Mouse (Mus musculus) spleen, postnatal 36 days (tissue): ENCODE results near the gene Rrbp1.

Experiments
- DNase-seq, 2 experiments: peaks; one replicate each; pipeline ENCODE4 v3.0.0; 2022; ENCODE audit warnings: low spot score in 2 of 2, mixed read lengths in 1 of 2

Gene Rrbp1

DNA sequence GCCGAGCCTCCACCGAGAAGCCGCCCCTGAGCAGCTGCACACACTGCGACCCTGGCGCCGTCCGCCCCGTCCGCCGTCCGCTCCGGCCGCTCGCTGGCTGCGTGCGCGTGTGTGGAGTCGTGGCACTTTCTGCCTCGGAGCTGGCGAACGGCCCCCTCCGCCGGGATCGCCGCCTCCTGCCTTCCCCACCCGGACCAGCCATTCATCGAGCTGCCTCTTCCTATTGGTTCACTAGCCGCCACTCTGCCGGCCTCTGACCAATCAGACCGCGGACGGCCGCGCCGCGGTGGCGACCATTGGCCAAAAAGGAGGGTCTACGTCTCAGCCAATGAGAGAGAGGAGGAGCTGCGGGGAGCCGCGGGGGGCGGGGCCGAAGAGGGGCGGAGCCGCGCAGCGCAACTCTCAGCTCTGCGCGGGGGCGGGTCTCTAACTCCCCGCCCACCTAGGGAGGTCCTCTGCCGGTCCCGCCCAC is at the start of gene Rrbp1:
Gene Rrbp1 (minus strand): TSS at position 184 of the 472 bp plus-strand sequence.
- DNase-seq: peak; percentile 98

DNA sequence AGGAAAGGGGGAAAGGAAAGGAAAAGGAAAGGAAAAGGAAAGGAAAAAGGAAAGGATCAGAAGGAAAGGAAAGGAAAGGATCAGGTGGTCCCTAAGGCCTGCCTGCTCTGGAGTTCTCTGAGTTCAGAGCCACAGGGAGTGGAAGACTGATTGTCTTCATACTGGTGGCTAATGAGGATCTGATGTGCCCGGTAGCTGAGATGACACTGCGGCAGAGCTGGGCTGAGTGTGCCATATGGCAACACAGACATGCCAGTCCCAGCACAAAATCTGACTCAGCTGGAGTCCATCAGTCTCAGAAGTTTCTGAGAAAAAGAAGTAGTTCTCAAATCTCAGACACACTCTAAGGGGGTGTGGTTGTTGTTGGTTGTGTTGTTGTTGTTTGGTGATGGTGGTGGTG is 46.7 kb upstream of the Rrbp1 start:
- DNase-seq: no peak

DNA sequence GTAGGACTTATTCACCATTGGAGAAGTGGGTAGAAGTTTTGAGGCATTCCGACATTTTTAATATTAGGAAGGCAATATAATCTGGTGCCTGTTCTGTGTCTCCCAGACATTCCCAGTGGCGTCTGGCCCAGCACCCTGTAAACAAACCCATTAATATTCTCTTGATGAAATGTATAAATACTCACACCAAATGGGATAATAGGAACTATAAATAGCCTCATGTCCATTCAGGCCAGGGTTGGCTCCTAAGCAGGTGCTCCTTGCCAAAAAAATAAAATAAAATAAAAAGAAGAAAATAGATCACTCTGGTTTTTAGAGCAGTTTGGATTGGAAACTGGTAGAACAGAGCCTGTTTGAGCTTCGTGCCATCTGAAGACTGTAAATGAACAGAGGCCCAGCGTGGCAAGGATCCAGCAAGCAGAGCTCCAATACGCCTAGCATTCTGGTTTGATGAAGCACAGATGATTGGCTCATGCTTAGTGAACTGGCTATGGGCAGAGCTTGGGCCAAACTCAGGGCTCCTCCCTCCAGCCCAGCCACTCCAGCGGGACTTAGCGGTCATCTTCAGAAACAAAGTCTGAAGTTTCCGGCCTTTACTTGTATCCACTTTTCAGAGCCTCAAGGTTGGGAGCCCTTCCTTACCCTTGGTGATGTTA is 41.5 kb upstream of the Rrbp1 start:
- no peak for DNase-seq

DNA sequence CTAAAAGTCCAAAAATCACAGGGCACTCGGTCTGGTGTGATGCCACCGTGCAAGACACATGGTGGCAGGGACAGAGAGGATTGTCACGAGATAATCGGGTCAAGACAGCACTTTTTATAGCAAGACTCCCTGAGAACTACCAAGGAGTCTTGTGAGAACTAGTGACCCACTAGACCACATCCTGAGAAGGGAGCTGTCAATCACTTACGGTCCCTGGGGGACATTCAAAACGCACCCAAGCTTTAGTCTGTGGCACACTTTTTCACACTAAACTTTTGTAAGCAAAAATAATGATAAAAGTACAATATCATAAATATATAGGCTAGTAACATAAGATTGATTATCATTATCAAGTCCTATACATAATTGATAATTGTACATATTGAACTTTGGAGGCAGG is 39.8 kb upstream of the Rrbp1 start:
- peak in 1 of 2 experiments; percentile 20 for DNase-seq

DNA sequence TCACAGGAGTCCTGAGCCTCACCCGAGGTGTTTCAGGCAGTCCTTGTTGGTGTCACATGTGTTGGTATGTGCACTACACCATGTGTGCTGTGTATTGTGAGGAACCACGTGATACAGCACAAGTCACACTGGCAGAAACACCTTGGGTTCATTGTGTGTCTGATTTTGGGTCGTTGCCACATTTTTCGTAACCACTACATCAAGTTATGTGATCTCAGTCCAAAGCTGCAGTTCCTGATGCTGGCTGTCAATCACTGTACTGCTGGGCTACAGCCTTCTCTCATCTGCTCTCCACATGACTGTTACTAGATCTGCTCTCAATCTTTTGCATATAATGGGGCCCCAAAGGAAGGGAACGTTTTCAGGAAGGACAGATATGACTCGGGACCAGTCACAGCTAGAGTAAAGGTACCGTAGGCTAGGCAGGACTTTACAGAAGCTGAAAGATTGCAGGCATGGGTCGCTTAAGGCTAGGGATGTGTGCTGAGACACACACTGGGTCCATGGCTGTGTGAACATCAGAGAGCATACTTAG is 39.1 kb upstream of the Rrbp1 start:
- no peak for DNase-seq

DNA sequence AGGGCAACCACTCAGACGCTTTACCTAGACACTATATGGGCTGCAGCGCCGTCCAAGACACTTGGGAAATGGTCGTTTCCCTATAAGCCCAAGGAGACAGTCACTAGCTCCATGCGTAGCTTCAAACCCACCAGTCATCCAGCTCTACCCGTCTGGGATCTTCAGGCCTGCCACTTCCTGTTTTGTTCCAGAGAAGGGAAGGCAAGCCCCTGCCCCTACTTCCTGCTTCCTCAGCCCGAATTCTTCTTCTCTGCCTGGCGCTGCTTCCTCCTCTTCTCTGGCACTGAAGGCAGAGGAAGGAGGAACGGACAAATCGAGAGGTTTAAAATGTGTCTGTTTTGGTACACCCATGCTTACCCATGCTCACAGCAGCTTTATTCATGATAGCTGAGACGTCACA is 35.9 kb upstream of the Rrbp1 start:
- no peak for DNase-seq

DNA sequence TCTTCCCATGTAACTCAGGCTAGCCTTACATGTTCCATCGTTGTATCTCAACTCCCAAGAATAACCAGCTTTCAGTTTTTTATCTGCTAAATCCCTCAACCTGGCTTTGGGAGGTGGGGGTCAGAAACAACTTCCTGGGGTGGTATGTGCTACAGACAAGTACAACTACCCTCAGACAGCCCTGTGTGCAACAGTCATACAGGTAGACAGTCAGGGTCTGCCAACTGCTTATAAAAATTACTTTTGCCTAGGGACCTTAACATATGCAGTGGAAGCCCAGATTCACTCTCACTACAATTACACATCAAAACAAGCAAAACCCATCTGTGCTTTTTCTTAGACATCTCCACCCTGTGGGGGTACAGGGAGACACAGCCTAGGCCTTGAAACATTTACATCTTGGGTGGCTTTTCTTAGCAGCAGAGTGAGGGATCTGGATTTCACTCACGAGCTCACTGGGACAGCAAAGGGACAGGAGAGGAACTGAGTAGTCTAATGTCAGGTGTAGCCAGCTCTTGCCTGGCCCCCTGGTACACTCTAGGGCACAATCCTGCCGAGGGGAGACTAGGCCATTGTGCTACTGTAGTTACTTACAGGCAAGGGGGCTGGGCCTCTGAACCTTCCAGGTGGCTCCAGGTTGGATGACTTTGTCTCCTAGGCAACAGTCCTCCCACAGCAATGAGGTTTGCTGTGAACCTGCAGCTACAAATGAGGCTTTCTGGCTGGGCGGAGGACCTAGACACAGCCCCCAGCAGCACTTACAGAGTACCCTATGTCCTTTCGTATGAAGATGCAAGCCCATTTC is 34.9 kb upstream of the Rrbp1 start:
- no peak for DNase-seq

DNA sequence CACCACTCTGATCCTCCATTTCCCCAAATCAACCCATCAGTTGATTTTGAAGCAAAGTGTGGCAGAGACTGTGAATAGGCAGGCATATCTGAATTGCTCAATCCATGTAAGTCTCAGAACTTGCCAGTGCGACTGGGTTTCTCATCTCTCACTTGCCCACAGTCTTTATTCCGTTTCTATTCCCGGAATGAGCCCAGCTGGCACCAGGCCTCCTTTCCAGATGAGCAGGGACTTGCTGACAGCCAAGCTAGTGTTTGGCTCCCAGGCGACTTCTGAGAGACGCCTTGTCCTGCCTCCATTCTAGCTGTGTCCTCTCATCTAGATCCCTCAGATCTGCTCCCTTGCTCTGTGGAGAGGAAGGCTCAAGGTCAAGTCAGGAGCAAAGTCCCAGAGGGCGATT is 33.7 kb upstream of the Rrbp1 start:
- DNase-seq: no peak

DNA sequence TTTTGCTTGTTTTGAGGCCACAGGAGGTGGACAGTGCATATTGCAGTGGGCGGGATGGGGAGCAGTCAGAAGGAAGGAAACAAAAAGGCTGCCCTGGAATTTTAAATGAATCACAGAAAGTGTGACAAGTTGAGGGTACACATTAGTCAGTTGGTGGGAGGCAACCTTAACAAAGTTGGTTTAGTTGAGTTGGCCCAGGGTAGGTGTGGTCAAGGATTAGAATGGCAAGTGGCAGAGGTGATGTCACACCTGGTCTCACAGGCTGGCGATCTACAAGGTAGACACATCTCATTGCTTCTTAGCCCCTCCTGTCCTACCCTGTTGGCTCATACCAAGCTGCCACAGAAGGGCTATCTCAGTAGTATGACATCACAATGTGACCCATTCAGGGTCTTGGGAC is 21.6 kb upstream of the Rrbp1 start, which contains the start of gene Banf2:
Gene Banf2 (plus strand): TSS at position 396 of the 400 bp plus-strand sequence.
- DNase-seq: no peak

DNA sequence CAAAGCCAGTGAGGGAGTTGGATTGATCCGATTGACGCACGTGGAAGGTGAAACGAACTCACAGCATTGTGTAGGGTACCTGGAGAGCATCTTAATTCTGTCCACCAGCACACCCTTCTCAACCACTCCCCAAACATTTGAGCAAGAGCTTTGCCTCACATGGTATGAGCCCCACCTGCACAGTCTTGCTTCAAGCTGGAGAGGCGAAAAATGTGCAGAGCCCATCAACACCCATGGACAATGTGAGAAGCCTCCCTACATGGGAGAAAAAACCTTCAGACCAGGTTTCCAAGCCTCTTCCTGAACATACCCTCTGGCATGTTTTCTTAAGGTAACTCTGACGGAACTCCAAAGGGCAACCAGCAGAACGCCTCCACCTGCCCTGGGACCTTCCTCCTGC is 19.7 kb upstream of the Rrbp1 start:
- DNase-seq: no peak

DNA sequence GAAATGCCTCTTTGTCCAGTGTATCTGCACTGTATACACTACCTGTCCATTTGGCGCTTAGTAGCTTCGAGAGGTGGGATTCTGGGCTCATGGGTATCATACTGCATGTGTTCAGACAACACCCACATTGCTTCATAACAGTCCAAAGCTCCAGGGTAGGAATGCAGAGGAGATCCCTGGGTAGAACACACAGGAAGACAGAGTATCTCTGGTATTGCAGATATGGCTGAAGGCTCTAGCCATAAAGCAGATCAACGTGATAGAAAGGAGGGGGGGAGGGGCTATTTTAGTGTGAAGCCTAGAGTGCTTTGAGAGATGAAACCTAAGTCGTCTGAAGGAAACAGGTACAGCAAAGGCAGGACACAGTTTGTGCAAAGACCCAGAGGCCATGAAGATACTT is 15.4 kb upstream of the Rrbp1 start:
- no peak for DNase-seq

DNA sequence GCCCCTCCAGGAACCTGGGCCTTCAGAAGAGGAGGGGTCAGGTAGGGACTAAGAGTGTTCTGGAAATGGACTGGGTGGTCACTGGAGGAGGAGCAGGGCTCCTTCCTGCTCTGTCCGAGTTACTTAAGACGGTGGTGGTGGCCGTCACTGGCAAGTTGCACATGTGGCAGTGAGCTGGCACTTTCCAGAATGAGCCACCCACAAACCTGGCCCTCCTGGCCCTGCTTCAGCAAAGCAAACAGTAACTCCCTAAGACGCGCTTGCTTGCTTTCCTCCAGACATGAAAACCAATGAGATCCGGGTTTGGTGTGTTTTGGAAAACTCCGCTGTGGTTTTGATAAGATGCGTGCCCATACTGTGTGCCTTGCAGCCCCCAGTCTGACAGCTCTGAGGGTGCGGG is 14.3 kb upstream of the Rrbp1 start:
- DNase-seq: no peak

DNA sequence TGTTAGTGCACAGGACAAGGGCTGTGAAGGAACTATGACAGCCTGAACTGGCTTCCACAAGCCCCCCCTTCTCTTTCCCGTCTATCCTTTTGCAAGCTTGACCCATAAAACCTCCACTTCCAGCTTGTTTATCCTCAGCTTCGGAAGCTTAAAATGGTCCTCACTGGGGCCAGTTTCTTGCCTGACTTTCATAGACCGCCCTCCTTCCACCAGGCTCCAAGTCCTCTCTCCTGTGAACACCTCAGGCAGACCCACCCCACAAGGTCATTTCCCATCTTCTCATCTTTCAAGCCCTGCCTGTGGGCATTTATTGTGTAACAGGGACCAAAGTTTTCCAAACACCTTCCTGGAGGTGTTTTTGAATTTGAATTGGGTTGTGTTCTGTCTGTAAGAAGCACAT is 11.4 kb upstream of the Rrbp1 start:
- DNase-seq: no peak

DNA sequence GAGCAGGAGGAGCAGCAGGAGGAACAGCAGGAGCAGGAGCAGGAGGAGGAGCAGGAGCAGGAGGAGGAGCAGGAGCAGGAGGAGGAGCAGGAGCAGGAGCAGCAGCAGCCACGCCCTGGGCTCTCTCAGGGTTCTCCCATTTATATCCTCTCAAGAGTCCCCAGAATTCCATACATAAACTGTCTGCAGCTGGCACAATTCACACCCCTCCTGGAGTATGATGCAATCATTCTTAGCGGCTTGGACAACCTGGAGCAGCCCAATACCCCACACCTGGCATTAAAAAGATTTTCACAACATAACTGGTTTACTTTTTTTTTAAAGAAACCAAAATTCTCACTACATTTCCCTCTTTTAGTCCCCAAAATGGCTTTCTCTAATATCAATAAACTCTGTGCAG is 8.9 kb upstream of the Rrbp1 start:
- no peak for DNase-seq

DNA sequence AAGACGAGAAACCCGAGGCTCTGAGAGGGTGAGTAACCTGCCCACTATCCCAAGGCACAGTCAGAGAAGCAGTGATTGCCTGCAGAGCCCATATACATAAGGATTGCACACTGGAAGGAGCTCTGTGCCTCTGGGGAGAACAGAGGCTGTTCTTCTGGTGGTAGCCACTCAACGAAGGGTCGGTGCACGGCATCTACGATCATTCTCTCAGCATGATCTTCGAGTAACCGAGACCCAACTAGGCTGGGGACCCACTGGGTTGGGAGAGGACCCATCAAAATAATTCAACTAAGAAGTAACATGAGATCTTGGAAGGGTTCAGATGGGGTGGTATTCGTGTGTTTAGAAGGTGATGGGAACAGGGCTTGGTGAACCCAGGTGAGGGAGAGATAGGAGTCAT is 4.8 kb upstream of the Rrbp1 start:
- no peak for DNase-seq

DNA sequence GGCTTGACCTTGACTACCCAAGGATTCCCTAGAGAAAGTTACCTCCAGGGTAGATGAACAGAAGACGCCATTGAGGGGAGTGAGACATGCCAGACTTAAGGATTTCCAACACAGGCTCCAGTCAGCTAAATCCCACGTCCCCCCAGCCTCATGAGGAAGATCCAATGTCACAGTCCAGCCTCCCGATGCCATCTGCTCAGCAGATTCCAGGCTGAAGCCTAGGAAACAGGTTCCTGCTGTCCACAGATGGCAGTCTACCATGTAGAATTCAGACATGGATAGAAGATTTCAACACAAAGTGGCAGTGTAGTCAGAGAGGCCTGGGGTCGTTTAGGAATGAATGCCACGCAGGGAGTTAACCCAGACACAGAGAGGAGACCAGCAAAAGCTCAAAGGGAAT is 3.4 kb upstream of the Rrbp1 start:
- no peak for DNase-seq

DNA sequence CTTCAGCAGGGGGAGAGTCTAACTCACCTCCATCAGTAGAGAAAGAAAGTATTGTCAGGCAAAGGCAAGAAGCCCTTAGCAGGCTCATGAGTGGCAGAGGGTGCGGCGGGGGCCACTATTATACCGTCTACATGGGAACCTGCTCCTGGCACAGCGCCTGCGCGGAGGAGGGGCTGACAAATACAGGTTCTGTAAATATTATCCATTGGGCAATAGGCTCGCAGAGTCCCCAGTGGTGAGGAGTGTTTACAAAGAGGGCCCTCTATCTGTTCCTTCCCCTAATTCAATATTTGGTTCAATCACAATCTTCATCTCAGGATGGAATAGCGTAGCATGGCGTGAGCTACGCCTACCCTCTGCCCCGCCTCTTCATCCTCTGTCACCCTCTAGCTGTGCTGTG is 3.0 kb upstream of the Rrbp1 start:
- no peak for DNase-seq

DNA sequence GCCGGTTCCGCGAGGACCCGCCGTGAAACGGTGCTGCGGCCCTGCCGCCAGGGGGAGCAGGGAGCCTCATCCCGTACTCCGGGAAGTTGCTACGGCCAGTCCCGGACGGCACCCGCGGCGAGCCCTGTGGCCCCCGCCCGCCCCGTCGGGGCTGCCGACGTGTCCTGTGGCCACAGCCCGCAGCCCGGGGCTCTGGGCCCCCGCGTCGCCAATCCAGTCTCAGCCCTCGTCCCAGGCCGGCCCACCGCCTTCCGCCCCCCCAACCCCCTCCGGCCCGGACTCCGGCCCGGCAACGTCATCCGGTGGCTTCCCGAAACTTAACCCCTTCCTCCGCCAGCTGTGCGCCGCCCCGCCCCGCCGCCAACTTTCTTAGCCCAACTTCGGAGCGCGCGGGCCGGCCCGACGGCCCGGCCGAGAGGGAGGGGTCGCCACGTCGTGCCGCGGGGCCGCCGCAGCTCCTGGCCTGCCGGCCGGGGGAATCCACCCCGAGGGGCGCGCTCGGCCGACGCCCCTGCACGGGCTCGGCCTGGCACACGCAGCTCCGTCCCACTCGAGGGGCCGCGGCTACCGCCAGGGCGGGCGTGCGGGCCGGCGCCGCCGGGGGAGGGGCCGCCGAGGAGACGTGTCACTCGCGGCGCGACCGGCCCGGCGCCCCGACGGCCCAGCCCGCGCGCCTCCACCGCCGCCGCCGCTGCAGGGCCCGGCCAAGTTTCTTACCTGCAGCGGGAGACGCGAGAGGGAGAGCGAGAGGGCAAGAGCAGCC is 600 bp downstream of the Rrbp1 start:
- DNase-seq: peak; percentile 80 to 83

DNA sequence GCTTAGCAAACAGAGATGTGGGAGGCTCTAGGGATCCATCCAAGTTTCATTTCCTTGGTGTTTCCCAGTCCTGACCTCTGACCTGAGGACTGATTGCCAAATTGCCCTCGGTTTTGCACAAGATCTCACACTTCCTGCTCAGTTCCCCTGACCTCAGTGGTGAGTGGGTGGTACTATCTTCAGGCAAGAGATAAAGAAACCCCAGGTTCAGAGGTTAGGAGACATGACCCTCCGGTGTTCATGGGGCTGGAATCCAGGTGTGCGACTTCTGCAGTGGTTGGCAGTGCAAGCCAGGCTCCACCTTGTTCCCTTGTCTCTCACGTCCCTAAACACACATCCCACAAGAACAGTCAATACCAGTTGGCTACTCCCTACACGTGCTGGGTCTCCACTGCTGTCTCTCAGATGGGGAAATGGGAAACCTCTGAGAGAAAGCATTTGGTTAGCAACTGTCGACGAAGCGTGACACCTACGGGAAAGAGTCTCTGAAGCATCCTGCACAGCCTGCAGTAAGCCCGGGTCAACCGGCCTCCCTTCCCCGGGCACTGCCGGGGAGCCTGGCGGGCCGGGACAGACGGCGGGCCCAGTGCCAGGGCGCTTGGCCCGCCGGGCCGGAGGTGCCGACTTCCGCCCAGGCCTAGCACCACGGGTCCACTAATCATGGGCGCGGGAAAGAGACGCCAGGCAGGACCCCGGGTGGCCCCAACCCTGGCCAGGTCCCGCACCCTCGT is 1.3 kb downstream of the Rrbp1 start:
- DNase-seq: peak; percentile 46 to 61

DNA sequence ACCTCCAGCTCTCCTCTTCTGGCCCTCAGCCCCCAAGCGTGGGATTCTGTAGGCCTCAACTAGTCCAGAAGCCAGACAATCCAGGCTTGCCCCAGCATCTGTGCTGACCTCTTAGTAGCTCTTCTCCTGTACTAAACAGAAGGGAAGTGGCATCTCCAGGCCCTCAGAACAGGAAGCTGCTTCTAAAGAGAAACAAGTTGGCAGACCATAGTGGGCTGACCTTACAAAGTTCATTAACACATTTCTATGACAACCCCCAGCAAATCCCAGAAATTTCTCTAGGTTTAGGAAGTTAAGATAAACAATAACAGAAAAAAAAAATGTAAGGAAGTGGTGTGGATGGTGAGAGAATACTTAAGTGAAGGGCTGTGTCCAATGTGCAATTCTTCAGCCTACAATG is 2.0 kb downstream of the Rrbp1 start:
- DNase-seq: peak in 1 of 2 experiments; percentile 30

DNA sequence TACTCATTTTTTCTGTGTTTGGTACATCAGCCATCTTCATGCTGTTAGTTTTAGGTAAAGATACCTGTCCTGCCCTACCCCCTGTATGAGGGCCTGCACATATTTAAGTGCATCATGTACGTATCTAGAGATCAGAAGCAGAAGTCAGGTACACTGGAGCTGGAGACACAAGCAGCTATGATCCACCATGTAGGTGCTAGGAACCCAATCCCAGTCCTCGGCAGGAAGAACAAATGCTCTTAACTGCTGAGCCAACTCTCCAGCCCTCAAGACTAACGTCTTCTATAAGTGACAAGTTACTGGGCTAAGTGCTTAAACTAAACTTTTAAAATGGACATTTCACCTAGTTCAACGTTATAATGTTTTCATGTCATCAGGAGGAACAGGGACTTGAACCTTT is 3.9 kb downstream of the Rrbp1 start:
- no peak for DNase-seq

DNA sequence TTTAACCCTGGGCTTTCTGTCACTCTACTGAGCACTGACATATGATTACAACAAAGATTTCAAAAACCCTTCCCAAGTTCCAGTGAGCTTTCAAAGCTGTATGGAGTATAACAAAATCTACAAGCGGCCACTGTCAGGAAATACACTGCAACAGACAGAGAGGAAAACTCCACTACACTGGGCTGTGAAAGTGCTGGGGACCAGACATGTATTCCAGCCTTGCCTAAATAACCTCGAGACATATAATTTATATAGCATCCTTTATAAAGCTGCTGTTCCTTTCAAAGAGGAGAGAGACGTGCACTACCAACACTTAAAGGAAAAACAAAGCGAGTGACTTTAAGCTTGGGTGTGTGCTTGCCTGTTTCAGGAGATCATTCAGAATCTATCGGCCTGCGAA is 4.4 kb downstream of the Rrbp1 start:
- DNase-seq: no peak
